Mouse (Mus musculus): Measurements from ENCODE around the gene Dbp. TPM values are rescaled to one million over a fixed set of nuclear protein-coding genes. Genes with fewer than 3 reads are reported as not detected.
A peak's percentile ranks its signal among the peaks of the same experiment; 100 is the strongest.

Dbp gene
- total RNA-seq, 1 experiment from 2014 or later = 444 TPM

DNA sequence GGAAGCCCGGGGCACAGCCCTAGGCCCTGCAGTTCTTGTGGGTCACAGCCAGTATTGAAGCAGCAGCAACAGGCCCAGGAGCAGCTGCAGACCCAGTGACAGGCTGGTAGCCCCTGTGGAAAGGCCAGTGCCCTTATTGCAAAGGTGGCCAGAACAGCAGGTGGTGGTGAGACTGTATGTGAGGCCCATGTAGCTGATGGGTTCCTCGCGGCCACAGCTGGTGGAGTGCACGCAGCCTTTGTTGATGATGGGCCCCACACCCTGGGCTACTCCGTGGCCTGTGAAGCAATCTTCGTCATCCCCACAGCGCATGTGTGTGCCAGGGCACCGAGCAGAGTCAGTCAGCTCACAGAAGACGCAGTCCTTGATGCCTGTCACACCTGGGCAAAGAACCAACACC, 20.3 kb downstream of the Dbp start:
- DNase-seq = no peak

DNA sequence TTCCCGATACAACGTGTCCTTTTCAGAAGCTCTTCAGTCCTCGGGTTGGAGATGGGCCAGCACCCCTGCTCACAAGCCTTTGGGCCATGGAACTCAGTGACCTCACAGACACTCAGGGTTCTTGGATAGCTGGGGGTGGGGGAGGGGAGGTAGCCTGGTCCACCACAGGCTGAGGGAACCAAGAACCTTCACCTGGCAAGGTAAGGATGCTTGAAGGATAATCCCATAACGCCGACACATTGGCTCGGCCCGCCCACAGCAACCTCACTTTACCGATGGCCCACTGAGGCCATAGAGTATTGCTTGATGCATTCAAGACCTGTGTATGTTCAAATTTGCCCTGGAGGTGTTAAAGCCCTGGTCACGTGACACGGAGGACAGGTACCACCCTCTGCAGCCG, 20.8 kb downstream of the Dbp start, which contains the start of gene Spaca4:
Gene Spaca4 (minus strand): TSS at position 101 of the 400 bp plus-strand sequence.
- no peak for DNase-seq

DNA sequence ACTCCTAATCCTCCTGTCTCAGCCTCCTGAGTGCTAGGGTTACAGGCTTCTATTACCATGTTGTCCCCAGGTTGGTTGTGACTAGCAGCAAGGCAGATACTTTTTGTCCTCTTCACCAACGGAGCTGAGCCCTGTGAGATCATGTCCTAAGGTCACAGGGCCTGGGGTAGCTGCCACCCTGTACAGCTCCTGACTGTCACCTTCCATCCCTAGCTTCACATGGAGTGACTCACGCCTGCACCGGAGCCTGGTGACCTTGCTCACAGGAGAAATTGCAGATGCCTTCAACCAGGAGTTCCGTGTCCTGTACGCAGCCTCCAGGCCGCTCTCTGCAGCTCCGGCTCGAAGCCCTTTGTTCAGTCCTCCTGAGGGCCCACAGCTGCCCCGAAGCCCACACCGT, 21.5 kb downstream of the Dbp start:
- no peak for DNase-seq

DNA sequence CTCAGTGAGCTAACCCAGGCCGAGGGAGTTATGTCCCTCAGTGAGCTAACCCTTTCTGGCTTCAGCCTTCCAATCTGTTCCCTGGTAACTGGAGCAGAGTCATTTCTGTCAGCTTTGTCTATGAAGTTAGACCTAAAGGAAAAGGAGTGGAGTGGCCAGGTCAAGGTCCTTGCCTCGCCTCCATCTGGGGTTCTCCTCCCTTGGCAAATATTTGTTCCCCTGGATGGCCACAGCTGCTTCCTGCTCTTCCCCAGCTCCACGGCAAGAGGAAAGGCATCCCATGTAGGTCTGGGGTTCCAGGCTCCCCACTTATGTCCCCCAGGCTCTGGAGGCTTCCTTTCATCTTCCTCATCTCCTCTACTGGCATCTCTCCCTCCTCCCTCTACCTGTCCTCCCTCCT, 22.7 kb downstream of the Dbp start:
- DNase-seq = no peak

DNA sequence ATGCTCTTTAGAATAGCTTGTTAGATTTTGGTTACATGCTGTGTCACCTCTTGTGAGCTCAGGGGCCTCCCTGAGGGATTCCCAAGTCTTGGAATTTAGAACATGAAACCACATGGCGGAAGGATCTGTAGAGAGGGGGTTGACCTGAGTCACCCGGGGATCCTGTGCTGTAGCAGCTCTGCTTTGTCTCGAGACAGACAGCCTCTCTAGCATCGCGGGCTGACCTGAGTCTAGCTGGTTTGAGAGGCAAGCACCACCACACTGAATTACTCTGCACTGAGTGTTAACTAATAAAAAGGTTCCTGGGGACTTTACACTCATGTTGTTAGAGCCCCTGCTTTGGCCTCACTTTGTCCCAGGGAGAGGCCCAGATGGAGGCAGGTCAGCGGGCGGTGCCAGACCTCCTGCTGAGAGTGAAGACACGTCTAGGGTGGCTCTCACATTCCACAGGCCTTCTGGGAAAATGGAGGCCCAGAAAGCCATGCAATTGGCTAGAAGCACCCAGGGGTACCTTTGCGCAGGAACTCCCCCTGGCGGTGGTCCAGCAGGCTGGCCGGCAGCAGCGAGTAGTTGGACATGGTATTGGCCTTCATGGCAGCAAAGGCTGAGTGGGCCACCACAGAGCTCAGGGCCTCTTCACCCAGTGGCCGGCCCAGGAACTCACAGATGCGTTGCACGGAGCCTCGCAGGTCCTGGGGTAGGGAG, 26.0 kb downstream of the Dbp start:
- peak; percentile 64 for DNase-seq

DNA sequence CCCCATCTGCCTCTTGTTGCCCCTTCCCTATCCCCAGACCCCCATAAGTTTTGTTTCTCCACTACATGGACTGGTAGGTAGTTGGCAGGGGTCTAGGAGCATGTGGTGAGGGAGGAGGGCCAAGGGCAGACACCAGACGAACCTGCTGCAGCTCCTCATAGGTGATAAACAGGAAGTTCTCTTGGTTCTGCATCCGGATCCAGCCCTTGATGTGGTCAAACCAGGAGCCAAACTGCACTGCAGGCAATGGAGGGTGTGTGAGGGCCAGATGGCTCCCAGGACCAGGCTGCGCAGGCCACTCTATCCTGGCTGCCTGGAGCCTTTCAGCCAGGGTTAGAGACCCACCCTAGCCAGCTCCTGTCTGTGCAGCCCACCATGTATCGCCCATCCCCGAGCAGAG, 28.6 kb downstream of the Dbp start:
- DNase-seq = no peak

DNA sequence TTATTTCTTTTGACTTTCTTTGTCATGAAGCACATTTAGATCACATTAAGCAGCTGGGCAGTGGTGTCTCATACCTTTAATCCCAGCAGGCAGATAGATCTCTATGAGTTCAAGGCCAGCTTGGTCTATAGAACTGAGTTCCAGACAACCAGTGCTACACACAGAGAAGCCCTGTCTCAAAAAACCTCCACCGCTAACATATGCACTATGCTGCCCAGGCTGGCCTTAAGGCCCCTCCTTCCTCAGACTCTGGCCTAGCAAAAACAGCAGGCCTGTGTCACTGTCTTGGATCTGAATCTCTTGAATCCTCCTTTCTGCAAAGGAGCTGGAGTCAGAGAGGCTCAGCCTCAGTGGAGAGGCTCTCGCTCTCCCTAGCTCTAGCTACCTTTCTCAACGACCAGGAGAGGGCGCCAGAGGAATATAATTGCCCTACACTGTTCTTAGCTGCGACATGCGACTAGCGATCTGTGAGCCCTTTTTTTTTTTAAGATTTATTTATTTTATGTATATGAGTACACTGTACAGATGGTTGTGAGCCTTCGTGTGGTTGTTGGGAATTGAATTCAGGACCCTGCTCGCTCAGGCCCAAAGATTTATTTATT, 34.4 kb downstream of the Dbp start:
- peak; percentile 80 for DNase-seq

DNA sequence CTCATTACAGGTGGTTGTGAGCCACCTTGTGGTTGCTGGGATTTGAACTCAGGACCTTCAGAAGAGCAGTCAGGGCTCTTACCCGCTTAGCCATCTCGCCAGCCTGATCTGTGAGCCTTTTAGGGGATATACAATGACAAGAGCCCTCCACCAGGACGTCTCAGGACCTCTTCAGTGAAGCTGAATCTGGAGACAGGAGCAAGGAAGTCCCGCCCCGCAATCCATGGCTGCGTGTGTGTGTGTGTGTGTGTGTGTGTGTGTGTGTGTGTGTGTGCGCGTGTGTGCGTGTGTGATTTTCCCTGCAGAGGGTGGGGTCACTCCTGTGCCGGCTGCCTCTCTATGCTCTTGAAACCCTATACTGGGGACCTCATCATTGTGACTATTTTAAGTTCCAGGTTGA, 34.9 kb downstream of the Dbp start:
- no peak for DNase-seq

DNA sequence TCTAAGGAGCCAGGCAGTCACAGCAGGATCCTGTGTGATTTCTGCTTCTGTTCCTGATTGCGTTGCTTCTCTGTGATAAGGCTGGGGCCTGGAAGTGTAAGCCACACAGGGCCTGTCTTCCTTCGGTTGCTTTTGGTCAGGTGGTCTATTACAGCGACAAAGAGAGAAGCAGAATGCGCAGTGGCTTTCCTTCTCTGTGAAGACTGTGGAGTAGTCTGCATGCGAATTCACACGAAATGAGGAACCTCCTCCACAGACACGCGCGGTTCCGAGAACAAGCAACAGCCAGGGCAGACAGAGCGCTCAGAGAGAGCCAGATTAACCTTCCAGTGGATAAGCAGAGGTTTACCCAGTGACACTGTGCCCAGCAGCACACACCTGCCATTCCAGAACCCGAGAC, 36.4 kb downstream of the Dbp start:
- DNase-seq = no peak

DNA sequence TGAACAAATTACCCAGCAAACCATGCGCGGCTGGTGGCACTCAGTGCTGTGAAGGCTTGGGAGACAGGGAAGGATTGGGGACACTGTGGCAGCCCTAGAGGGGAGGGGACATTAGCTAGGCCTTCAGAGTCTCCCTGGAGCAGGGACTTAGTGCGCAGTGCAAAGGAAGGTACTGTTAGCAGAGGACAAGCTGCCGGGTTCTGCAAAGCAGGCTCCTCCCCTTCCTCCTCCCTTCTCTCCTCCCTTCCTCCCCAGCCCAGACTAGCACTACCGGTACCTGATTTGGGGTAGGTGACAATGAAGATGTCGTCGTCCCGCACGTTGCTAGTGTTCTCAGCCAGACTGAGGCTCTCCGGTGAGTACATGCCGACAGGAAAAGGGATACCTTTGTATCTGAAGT, 36.9 kb downstream of the Dbp start:
- DNase-seq = no peak

DNA sequence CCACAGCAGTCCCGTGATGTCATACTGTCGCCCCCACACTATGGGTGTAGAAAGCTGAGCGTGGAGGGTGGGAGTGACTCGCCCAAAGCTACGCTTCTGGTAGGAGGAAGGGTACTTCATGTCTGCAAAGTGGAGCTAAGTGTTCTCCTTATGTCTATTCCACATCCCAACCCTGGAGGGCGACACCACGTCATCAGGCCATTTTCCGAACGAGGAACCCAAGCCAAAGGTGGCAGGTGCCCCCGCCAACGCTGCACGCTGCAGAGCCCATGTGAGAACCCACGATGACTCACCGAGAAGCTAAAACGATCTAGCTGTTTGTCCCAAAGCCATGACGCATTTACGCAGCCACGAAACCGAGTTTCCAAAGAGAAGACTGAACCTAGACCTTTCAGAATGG, 37.5 kb downstream of the Dbp start:
- peak; percentile 34 for DNase-seq

DNA sequence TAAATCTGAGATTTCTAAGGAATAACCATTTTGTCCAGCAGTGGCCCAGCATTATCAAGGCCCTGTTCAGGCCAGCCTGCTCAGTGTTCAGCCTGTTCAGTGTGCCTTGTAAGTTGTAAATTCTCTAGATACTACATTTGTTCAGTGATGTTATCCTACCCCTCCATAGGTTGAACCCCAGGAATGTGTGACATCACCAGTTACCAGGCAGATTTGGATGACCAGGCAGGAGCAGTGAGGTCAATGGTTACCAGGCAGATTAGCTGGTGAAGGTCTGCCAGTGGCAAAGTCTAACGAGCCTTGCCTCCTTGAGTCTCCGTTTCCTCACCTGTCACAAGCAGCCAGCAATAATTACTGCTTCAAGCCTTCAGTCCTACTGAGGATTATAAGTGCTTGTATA, 39.5 kb downstream of the Dbp start:
- peak; percentile 59 for DNase-seq

DNA sequence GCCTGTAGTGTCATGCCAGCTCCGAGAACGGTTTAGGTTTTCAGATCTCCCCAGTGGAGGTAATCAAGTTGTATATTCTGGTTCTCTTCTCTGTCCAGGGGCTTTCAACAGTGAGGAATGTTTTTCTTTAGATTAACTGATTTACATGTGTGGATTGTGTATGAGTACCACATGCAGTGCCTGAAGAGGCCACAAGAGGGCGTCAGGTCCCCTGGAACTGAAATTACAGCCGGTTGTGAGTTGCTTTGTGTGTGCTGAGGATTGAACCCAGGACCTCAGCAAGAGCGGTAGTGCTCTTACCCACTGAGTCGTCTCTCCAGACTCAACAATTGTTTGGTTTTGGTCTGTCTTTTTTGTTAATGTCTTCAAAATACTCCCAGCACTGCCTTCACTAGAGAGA, 41.6 kb downstream of the Dbp start:
- DNase-seq = no peak

DNA sequence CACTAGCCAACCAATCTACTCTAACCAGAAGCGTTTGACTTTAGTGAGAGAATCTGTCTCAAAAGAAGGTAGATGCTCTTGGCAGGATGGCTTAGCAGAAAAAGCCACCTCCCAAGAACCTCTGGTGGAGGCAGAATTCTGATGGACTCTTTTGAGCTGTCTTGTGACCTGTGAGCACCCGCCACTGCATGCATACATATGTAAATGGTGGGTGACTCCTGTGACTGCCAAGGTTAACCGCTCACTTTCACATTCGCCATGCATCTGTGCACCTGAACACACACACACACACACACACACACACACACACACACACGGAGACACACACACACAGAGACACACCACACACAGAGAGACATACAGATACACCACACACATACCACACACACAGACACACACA, 42.6 kb downstream of the Dbp start:
- no peak for DNase-seq

DNA sequence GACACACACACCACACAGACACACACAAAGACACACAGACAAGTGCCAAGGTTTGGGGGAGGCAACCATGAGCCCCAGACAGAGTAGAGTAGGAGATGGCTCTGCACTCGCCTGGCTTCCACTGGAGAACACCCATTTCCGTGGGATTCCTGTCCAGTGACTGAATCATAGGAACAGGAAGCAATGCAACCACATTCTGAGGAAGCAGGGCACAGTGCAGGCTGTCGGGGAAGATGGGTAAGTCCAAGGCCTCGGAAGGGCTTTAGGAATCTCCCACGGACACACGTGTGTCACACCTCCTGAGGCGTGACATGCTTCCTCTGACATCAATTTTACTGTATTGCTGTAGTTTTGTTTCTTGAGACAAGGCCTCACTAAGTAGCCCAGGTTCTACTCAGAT, 43.2 kb downstream of the Dbp start:
- no peak for DNase-seq

DNA sequence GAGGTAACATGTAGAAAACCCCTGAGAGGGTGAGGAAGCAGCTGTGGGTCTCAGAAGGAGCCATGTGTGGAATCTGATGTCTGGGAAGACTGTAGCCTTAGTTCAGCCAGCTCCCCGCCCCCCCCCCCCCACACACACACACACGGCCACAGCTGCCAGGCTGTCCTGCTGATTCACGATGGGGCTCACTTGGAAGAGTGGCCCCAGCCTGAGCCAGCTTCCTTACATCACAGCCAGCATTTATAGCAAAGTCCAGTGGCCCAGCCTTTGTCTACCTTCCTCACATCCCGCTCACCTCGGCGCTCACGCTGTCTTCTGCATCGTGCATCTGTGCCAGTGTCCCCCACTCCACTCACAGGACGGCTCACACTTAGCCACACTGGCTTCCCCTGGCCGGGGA, 44.5 kb downstream of the Dbp start:
- peak; percentile 28 for DNase-seq

DNA sequence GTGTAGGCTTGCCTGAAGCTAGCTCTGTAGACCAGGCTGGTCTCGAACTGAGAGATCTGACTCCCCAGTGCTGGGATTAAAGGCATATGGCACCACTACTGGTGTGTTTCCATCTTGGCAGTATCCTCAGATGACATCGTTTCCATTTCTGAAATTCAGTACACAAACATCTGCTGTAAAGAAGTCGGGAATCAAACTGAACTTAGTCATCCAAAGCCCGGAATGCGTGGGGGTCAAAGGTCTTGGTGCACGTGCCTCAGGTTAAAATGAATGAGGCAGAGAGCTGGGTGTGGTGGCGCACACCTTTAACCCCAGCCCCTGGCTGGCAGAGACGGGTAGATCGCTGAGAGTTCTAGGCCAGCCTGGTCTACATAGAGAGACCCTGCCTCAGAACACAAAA, 45.3 kb downstream of the Dbp start:
- DNase-seq = no peak

DNA sequence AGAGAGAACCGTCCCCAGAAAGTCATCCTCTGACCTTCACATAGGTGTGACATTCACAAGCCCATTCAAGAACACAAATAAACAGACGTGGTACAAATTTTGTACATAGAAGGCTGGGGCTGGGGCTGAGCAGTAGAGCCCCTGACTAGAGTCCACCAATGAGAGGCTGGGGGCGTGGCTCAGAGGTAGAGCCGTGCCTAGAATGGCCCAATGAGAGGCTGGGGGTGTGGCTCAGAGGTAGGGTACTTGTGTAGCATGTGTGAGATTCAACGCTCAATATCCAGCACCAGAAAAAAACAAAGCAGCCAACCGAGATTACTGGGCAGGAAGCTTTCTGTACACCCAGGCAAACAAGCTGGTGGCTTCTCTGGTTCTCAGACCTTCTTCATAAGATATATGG, 50.8 kb downstream of the Dbp start:
- no peak for DNase-seq

DNA sequence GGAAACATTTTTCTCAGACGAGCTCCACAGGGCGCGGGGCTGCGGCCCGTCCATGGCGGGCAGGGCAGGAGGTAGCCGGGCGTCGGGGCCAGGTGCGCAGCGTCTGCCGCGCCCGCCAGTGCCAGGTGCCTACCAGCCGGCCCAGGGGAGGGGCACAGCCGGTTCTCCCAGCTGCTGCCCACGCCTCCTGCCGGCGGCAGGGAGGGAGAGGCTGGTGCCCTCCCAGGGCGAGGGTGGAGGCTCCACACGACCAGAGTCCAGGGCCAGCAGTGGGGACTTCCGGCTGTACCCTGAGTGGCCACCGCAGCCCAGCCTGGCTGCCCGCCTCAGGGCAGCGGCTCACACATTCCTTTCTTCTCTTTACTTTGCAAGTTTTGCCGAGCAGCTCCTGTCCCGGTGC, 54.5 kb downstream of the Dbp start:
- no peak for DNase-seq

Other genes starting within 250 kb of the Dbp start
- gene Ftl1, start 245.2 kb upstream of the Dbp start, total RNA-seq (2021) = 786 and 951 TPM in 2 replicates
- gene Bax, start 238.2 kb upstream of the Dbp start, total RNA-seq (2021) = 61.4 and 68.8 TPM in 2 replicates
- 0.46 and 0.67 TPM in 2 replicates for gene Tulp2, start 223.2 kb upstream of the Dbp start, total RNA-seq (2021)
- gene Gm45808, start 218.3 kb upstream of the Dbp start, total RNA-seq (2021) = 21.0 and 40.1 TPM in 2 replicates
- gene Dhdh, start 216.3 kb upstream of the Dbp start, total RNA-seq (2021) = 62.3 and 75.5 TPM in 2 replicates
- 220 and 264 TPM in 2 replicates for gene Nucb1, start 194.7 kb upstream of the Dbp start, total RNA-seq (2021)
- 28.0 and 29.6 TPM in 2 replicates for gene Ppp1r15a, start 178.8 kb upstream of the Dbp start, total RNA-seq (2021)
- gene Plekha4, start 178.8 kb upstream of the Dbp start, total RNA-seq (2021) = 3.2 and 3.3 TPM in 2 replicates
- 0.95 and 1.0 TPM in 2 replicates for gene Hsd17b14, start 150.2 kb upstream of the Dbp start, total RNA-seq (2021)
- gene Bcat2, start 134.9 kb upstream of the Dbp start, total RNA-seq (2021) = 218 and 244 TPM in 2 replicates
- gene Fgf21, start 89.6 kb upstream of the Dbp start, total RNA-seq (2021) = not detected in 2 replicates
- gene Fut1, start 87.8 kb upstream of the Dbp start, total RNA-seq (2021) = not detected in 2 replicates
- gene Izumo1, start 83.3 kb upstream of the Dbp start, total RNA-seq (2021) = 0.36 TPM in 1 of 2 replicates, not detected in the other
- 21.3 and 23.3 TPM in 2 replicates for gene Rasip1, start 77.6 kb upstream of the Dbp start, total RNA-seq (2021)
- 3.5 and 4.3 TPM in 2 replicates for gene Mamstr, start 65.1 kb upstream of the Dbp start, total RNA-seq (2021)
- not detected in 2 replicates for gene Fut2, start 38.7 kb upstream of the Dbp start, total RNA-seq (2021)
- gene Ntn5, start 21.1 kb upstream of the Dbp start, total RNA-seq (2021) = not detected in 2 replicates
- 0.39 TPM in 1 of 2 replicates, not detected in the other for gene Sec1, start 10.7 kb upstream of the Dbp start, total RNA-seq (2021)
- gene Car11, start 5.2 kb upstream of the Dbp start, total RNA-seq (2021) = 15.7 and 15.8 TPM in 2 replicates
- gene Rpl18, start 10.4 kb downstream of the Dbp start, total RNA-seq (2021) = 964 and 1,249 TPM in 2 replicates
- gene Sphk2, start 12.9 kb downstream of the Dbp start, total RNA-seq (2021) = 38.2 and 42.0 TPM in 2 replicates
- gene Fam83e, start 16.1 kb downstream of the Dbp start, total RNA-seq (2021) = 0.30 and 0.76 TPM in 2 replicates
- not detected in 2 replicates for gene Spaca4, start 20.7 kb downstream of the Dbp start, total RNA-seq (2021)
- gene Lmtk3, start 78.7 kb downstream of the Dbp start, total RNA-seq (2021) = 10.0 and 14.8 TPM in 2 replicates
- gene Sult2b1, start 79.6 kb downstream of the Dbp start, total RNA-seq (2021) = 0.90 and 1.1 TPM in 2 replicates
- gene Cyth2, start 109.5 kb downstream of the Dbp start, total RNA-seq (2021) = 114 and 134 TPM in 2 replicates
- gene Kcnj14, start 119.7 kb downstream of the Dbp start, total RNA-seq (2021) = 0.30 and 0.33 TPM in 2 replicates
- 22.3 and 26.6 TPM in 2 replicates for gene Grwd1, start 125.9 kb downstream of the Dbp start, total RNA-seq (2021)
- gene Kdelr1, start 167.7 kb downstream of the Dbp start, total RNA-seq (2021) = 140 and 141 TPM in 2 replicates
- gene Grin2d, start 173.3 kb downstream of the Dbp start, total RNA-seq (2021) = 0.43 and 1.2 TPM in 2 replicates
- 0.70 TPM in 1 of 2 replicates, not detected in the other for gene Syngr4, start 191.6 kb downstream of the Dbp start, total RNA-seq (2021)
- 53.0 and 61.3 TPM in 2 replicates for gene Tmem143, start 191.9 kb downstream of the Dbp start, total RNA-seq (2021)
- gene Emp3, start 216.3 kb downstream of the Dbp start, total RNA-seq (2021) = 231 and 241 TPM in 2 replicates
- gene Ccdc114, start 219.0 kb downstream of the Dbp start, total RNA-seq (2021) = 26.4 and 27.9 TPM in 2 replicates